Mouse (Mus musculus) frontal cortex, postnatal 36 days (tissue): ENCODE measurements around the gene Tspan5.

ENCODE experiments used
- DNase-seq, 2 experiments: peaks; one replicate each; pipeline ENCODE4 v3.0.0; 2022; ENCODE audit warnings: low spot score in 2 of 2

The Tspan5 gene

GRCm38 (mm10) chr3:138875282-138875681 lies 133.3 kb downstream of the Tspan5 start:
- no peak for DNase-seq

- DNase-seq, result no peak
Observed at GRCm38 (mm10) chr3:138875936-138876335, 133.9 kb downstream of the Tspan5 start.

GRCm38 (mm10) chr3:138876418-138876817 lies 134.4 kb downstream of the Tspan5 start:
- no peak for DNase-seq

- peak in 1 of 2 experiments; percentile 58 for DNase-seq
Observed at GRCm38 (mm10) chr3:138876931-138877361, 135.0 kb downstream of the Tspan5 start.

- no peak for DNase-seq
Observed at GRCm38 (mm10) chr3:138877741-138878140, 135.7 kb downstream of the Tspan5 start.

- peak in 1 of 2 experiments; percentile 56 for DNase-seq
Observed at GRCm38 (mm10) chr3:138880999-138881724, 139.2 kb downstream of the Tspan5 start.

GRCm38 (mm10) chr3:138881725-138882347 lies 139.8 kb downstream of the Tspan5 start:
- no peak for DNase-seq

GRCm38 (mm10) chr3:138886121-138886520 lies 144.1 kb downstream of the Tspan5 start:
- no peak for DNase-seq

- no peak for DNase-seq
Observed at GRCm38 (mm10) chr3:138889214-138889613, 147.2 kb downstream of the Tspan5 start.

- DNase-seq, result no peak
Observed at GRCm38 (mm10) chr3:138889769-138890295, 147.8 kb downstream of the Tspan5 start.

- no peak for DNase-seq
Observed at GRCm38 (mm10) chr3:138893520-138893919, 151.5 kb downstream of the Tspan5 start.

- DNase-seq, result no peak
Observed at GRCm38 (mm10) chr3:138897500-138897899, 155.5 kb downstream of the Tspan5 start.

GRCm38 (mm10) chr3:138898055-138898454 lies 156.1 kb downstream of the Tspan5 start:
- no peak for DNase-seq

- peak; percentile 52 to 61 for DNase-seq
Observed at GRCm38 (mm10) chr3:138900571-138901141, 158.7 kb downstream of the Tspan5 start.

GRCm38 (mm10) chr3:138905678-138906077 lies 163.7 kb downstream of the Tspan5 start:
- no peak for DNase-seq

- DNase-seq, result peak; percentile 64 to 75
Observed at GRCm38 (mm10) chr3:138906112-138906880, 164.3 kb downstream of the Tspan5 start.

- DNase-seq, result no peak
Observed at GRCm38 (mm10) chr3:138909313-138909712, 167.3 kb downstream of the Tspan5 start.

GRCm38 (mm10) chr3:138912504-138912903 lies 170.5 kb downstream of the Tspan5 start:
- no peak for DNase-seq

- DNase-seq, result no peak
Observed at GRCm38 (mm10) chr3:138914626-138915288, 172.8 kb downstream of the Tspan5 start.

- DNase-seq, result no peak
Observed at GRCm38 (mm10) chr3:138916591-138916990, 174.6 kb downstream of the Tspan5 start.

- DNase-seq, result no peak
Observed at GRCm38 (mm10) chr3:138917016-138917415, 175.0 kb downstream of the Tspan5 start.
